Mouse (Mus musculus): ENCODE measurements around the gene Pax2.

GRCm38 (mm10) chr19:44725951-44726791 lies 29.7 kb upstream of the Pax2 start:
- TF ChIP-seq CTCF (IDR thresholded peaks at IDR 0.05; ENCODE audit: low read depth) = no peak
- TF ChIP-seq EP300 (optimal IDR thresholded peaks at IDR 0.05) = no peak

All from stomach, postnatal 0 days (tissue).